Mouse (Mus musculus): ENCODE results near the gene Ghrl. TPM values are rescaled to one million over a fixed set of nuclear protein-coding genes. Genes with fewer than 3 reads are reported as not detected.

Ghrl gene
- polyA plus RNA-seq, 1 experiment from 2014 or later, result not detected

Small RNA genes lying within 50 kb of the gene (microRNA-seq; reads per million reads assigned to microRNA genes)
- 0.84 reads per million for gene Mir7042

Other genes with a start within 250 kb of the Ghrl start
- 5.6 and 9.5 TPM in 2 replicates for gene Il17rc, start 248.5 kb downstream of the Ghrl start, polyA plus RNA-seq (2014; fragmentation: Nextera tagmentation; extraction: Ambion mirVana)
- 30.7 and 32.6 TPM in 2 replicates for gene Creld1, start 236.6 kb downstream of the Ghrl start, polyA plus RNA-seq (2014; fragmentation: Nextera tagmentation; extraction: Ambion mirVana)
- gene Prrt3, start 217.9 kb downstream of the Ghrl start, polyA plus RNA-seq (2014; fragmentation: Nextera tagmentation; extraction: Ambion mirVana), result 0.13 and 0.27 TPM in 2 replicates
- gene Emc3, start 188.2 kb downstream of the Ghrl start, polyA plus RNA-seq (2014; fragmentation: Nextera tagmentation; extraction: Ambion mirVana), result 84.6 and 89.2 TPM in 2 replicates
- gene Fancd2, start 188.2 kb downstream of the Ghrl start, polyA plus RNA-seq (2014; fragmentation: Nextera tagmentation; extraction: Ambion mirVana), result 10.1 and 10.6 TPM in 2 replicates
- gene Fancd2os, start 119.2 kb downstream of the Ghrl start, polyA plus RNA-seq (2014; fragmentation: Nextera tagmentation; extraction: Ambion mirVana), result 0.31 TPM in 1 of 2 replicates, not detected in the other
- gene Brk1, start 115.1 kb downstream of the Ghrl start, polyA plus RNA-seq (2014; fragmentation: Nextera tagmentation; extraction: Ambion mirVana), result 184 and 197 TPM in 2 replicates
- 34.5 and 36.6 TPM in 2 replicates for gene Vhl, start 95.9 kb downstream of the Ghrl start, polyA plus RNA-seq (2014; fragmentation: Nextera tagmentation; extraction: Ambion mirVana)
- gene Irak2, start 81.4 kb downstream of the Ghrl start, polyA plus RNA-seq (2014; fragmentation: Nextera tagmentation; extraction: Ambion mirVana), result 3.9 and 4.7 TPM in 2 replicates
- gene Tatdn2, start 22.8 kb downstream of the Ghrl start, polyA plus RNA-seq (2014; fragmentation: Nextera tagmentation; extraction: Ambion mirVana), result 0.93 and 1.1 TPM in 2 replicates
- gene Sec13, start 20.9 kb upstream of the Ghrl start, polyA plus RNA-seq (2014; fragmentation: Nextera tagmentation; extraction: Ambion mirVana), result 186 and 211 TPM in 2 replicates

Measured in heart, embryonic 14.5 days (tissue).